Mouse (Mus musculus) megakaryocyte, embryonic 14.5 days (primary cell): ENCODE measurements around the gene Polg.

Experiments used
- FLI1 ChIP-seq: IDR thresholded peaks from 2 replicates; pipeline ENCODE4 v1.6.1; 2012; ENCODE audit warnings: low read length, inconsistent platforms, mixed read lengths
- GATA1 ChIP-seq: IDR thresholded peaks from 3 replicates; pipeline ENCODE4 v1.6.1; 2012; ENCODE audit warnings: mixed read lengths, low read length, inconsistent platforms, borderline replicate concordance

GRCm38 (mm10) chr7:79505876-79506530 is 39.8 kb upstream of the Polg start:
- TF ChIP-seq GATA1: no peak
- no peak for TF ChIP-seq FLI1
